Mouse (Mus musculus) left cerebral cortex, adult 11 months (tissue): Measurements from ENCODE around the gene Piezo1.

Experiments used
- DNase-seq: peaks from one replicate; pipeline ENCODE4 v3.0.0; 2022; ENCODE audit warnings: low spot score

Piezo1 gene

GRCm38 (mm10) chr8:122497016-122497734, 54.0 kb downstream of the Piezo1 start:
- no peak for DNase-seq

GRCm38 (mm10) chr8:122488387-122488786, 62.7 kb downstream of the Piezo1 start:
- DNase-seq = no peak

GRCm38 (mm10) chr8:122484831-122485230, 66.3 kb downstream of the Piezo1 start:
- no peak for DNase-seq

GRCm38 (mm10) chr8:122483877-122484276, 67.3 kb downstream of the Piezo1 start:
- DNase-seq = no peak

GRCm38 (mm10) chr8:122482448-122482847, 68.7 kb downstream of the Piezo1 start:
- DNase-seq = no peak

- DNase-seq = peak; percentile 85
These were observed 75.4 kb downstream of the Piezo1 start, which contains the start of the genes Rnf166 and Ctu2 for GRCm38 (mm10) chr8:122475580-122476320. Gene Rnf166 (minus strand): TSS chr8:122476064. Gene Ctu2 (plus strand): TSS chr8:122476143.

- DNase-seq = no peak
These were observed 76.1 kb downstream of the Piezo1 start for GRCm38 (mm10) chr8:122474951-122475560.

- no peak for DNase-seq
These were observed 77.2 kb downstream of the Piezo1 start for GRCm38 (mm10) chr8:122473911-122474421.

GRCm38 (mm10) chr8:122470691-122471090, 80.4 kb downstream of the Piezo1 start:
- no peak for DNase-seq

- DNase-seq = no peak
These were observed 81.2 kb downstream of the Piezo1 start for GRCm38 (mm10) chr8:122469965-122470364.

GRCm38 (mm10) chr8:122469407-122469806, 81.7 kb downstream of the Piezo1 start:
- no peak for DNase-seq

- DNase-seq = no peak
These were observed 83.3 kb downstream of the Piezo1 start for GRCm38 (mm10) chr8:122467816-122468215.

GRCm38 (mm10) chr8:122464985-122465384, 86.1 kb downstream of the Piezo1 start:
- no peak for DNase-seq

GRCm38 (mm10) chr8:122463651-122464640, 87.2 kb downstream of the Piezo1 start:
- DNase-seq = no peak

GRCm38 (mm10) chr8:122462510-122462909, 88.6 kb downstream of the Piezo1 start:
- DNase-seq = no peak

- peak; percentile 64 for DNase-seq
These were observed 89.5 kb downstream of the Piezo1 start for GRCm38 (mm10) chr8:122461473-122462148.

GRCm38 (mm10) chr8:122460524-122461472, 90.3 kb downstream of the Piezo1 start, which contains the start of gene Snai3:
Gene Snai3 (minus strand): TSS chr8:122460733.
- no peak for DNase-seq

GRCm38 (mm10) chr8:122459990-122460389, 91.1 kb downstream of the Piezo1 start:
- DNase-seq = no peak

- no peak for DNase-seq
These were observed 91.8 kb downstream of the Piezo1 start for GRCm38 (mm10) chr8:122459218-122459900.
